Mouse (Mus musculus) CH12.LX (cell line): ENCODE data around the gene Pdss1.

Experiments
- BHLHE40 ChIP-seq: IDR thresholded peaks from 2 replicates; pipeline ENCODE4 v1.6.1; 2011; ENCODE audit warnings: mild to moderate bottlenecking, low read depth, low read length, improper control_type of control experiment
- CTCF ChIP-seq, 2 experiments: IDR thresholded peaks in 1 of 2; conservative IDR thresholded peaks in 1 of 2; 2 replicates each; pipeline ENCODE4 v1.5.1; 2011 to 2012; ENCODE audit warnings: low read depth in 2 of 2, low read length in 2 of 2, improper control_type of control experiment in 1 of 2, inconsistent platforms in 1 of 2, mild to moderate bottlenecking in 1 of 2, moderate library complexity in 1 of 2
- EP300 ChIP-seq: IDR thresholded peaks from 2 replicates; pipeline ENCODE4 v1.6.1; 2011; ENCODE audit warnings: low read length, improper control_type of control experiment
- MEF2A ChIP-seq: IDR thresholded peaks from 2 replicates; pipeline ENCODE4 v1.6.1; 2014; ENCODE audit warnings: low read depth, mild to moderate bottlenecking, inconsistent platforms, low read length, improper control_type of control experiment, borderline replicate concordance
- NELFE ChIP-seq: IDR thresholded peaks from 2 replicates; pipeline ENCODE4 v1.6.1; 2011; ENCODE audit warnings: low read depth, low read length, improper control_type of control experiment
- POLR2A ChIP-seq: IDR thresholded peaks from 2 replicates; pipeline ENCODE4 v1.6.1; 2011; ENCODE audit warnings: low read depth, mild to moderate bottlenecking, improper control_type of control experiment, low read length
- TCF12 ChIP-seq: IDR thresholded peaks from 2 replicates; pipeline ENCODE4 v1.6.1; 2014; ENCODE audit warnings: low read depth, mild to moderate bottlenecking, inconsistent platforms, low read length, improper control_type of control experiment
- USF1 ChIP-seq: IDR thresholded peaks from 2 replicates; pipeline ENCODE4 v1.6.1; 2014; ENCODE audit warnings: low read depth, mild to moderate bottlenecking, inconsistent platforms, low read length, improper control_type of control experiment

DNA sequence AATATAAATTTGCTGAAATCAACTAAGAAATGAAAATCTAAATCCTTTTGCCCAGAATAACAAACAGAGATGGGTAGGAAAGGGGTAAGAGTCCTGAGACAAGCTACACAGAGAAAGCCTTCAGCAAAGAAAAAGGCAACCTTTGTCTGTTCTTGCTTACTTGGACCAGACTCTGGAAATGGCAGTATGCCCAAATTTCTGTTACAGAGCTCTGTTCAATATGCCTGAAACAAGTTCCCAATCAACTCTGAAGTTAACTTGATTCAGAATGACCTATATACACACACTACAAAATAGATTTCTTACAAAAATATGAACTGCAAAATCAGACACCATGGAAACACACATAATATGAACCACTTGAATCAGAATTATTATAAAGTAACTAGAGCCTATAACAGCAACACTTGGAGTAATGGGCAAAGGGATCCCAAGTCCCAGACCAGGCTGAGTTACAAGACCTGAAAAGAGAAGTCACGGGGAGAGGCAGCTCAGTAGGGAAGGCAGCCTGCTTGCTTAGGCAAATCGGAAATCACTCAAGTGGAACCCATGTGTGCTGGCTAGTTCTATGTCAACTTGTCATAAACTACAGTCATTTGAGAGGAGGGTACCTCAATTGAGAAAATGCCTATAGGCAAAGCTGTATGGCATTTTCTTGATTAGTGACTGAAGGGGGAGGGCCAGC is 90.8 kb downstream of the Pdss1 start:
- TF ChIP-seq POLR2A (no peak), USF1 (no peak), TCF12 (no peak), MEF2A (no peak), EP300 (peak; percentile 54; the same call in 1 of the 2 replicates), CTCF (conservative IDR thresholded peaks at IDR 0.05 in 1 of 2, IDR thresholded peaks at IDR 0.05 in 1 of 2; ENCODE audit: low read depth in 2 of 2, low read length in 2 of 2) (no peak), NELFE (no peak), BHLHE40 (peak; percentile 64)
